Mouse (Mus musculus): ENCODE measurements at regions not wholly inside any gene's neighbourhood (a gene's known extent, or its start where the extent isn't known, plus 50 kb on each side); places are given as distances from the start of the nearest gene placed in this dataset.
"Not testable (repeated sequence)": the region's sequence is repeated elsewhere in the genome, so short reads cannot be mapped to it uniquely, and the experiment has no call there.

DNA sequence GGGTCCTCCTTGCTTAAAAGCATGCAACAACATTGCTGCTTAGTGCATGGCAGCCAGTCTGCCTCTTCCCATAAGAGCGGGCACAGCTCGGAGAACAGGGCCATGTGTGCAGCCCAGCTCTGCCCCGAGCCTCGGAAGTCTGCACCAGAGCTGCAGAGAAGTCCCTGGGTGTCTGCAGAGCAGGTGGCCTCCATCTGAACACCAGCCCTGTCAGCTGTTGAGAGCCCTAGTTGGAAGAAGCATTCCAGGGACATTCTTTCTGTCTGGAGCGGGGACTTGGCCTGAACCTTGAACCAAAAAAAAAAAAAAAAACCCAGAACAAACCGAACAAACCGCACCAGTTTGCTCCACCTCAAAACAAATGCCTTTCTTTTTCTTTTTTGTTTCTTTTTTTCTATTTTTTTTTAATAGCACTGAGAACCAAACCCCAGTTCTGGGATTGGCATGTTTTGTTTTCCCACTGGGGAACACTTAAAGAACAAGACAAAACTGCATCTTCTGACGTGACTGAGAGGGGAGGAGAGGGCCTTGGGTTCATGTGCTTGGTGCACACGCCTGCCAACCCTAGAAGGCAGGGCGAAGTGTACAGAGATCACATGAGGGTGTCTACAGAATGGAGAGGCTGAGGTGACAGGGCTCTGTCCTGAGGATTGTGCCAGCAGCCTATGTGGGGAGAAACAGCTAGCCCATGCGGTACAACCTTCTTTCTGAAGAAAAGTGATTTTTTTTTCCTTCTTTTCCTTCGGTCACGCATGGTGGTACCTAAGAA is 106.8 kb downstream of the Bod1 start:
- H3K4me2 ChIP-seq (ENCODE audit: low read length) = no peak overlapping the region

GRCm38 (mm10) chr11:31563826-31564741 is 107.6 kb downstream of the Bod1 start:
- no peak for ATAC-seq (ENCODE audit: low FRiP score, low TSS enrichment)
- no peak overlapping the region for H3K4me2 ChIP-seq (ENCODE audit: low read length)
- 76% methylated on average over 10 of the region's 10 CpGs for WGBS

More for the DNA sequence above, 106.8 kb downstream of the Bod1 start:
- Histone ChIP-seq H3K9me3 (ENCODE audit: control insufficient read depth, low read length) (0 out of 2 replicates have a peak, but pooled peaks cover 3% of the 10 kb centered on the region), H3K36me3 (ENCODE audit: control insufficient read depth, insufficient read depth, low read length) (no peaks in the 10 kb centered on the region), H3K4me3 (replicated peaks; ENCODE audit: low read depth, low read length) (no peak overlapping the region), H3K9ac (replicated peaks; ENCODE audit: low read length) (no peak overlapping the region), H3K27ac (replicated peaks; ENCODE audit: low read depth, low read length) (no peak overlapping the region), H3K4me1 (ENCODE audit: control insufficient read depth, insufficient read depth, low read length) (no peaks in the 10 kb centered on the region), H3K27me3 (ENCODE audit: control insufficient read depth, insufficient read depth, low read length) (no peaks in the 10 kb centered on the region)
- 81% methylated on average over 13 of the region's 13 CpGs for WGBS
- ATAC-seq (ENCODE audit: low FRiP score, low TSS enrichment) (no peak), DNase-seq (no peak)

GRCm38 (mm10) chr11:31562954-31563353 is 108.7 kb downstream of the Bod1 start:
- peak; percentile 17; the same call in 1 of the 2 replicates for ATAC-seq (ENCODE audit: low FRiP score, low TSS enrichment)
- 76% methylated on average over 3 of the region's 3 CpGs for WGBS
- no peak overlapping the region for H3K27ac ChIP-seq (replicated peaks; ENCODE audit: low read depth, low read length)
- H3K4me3 ChIP-seq (replicated peaks; ENCODE audit: low read depth, low read length) = no peak overlapping the region
- DNase-seq = no peak
- H3K27me3 ChIP-seq (ENCODE audit: control insufficient read depth, insufficient read depth, low read length) = no peaks in the 10 kb centered on the region
- H3K9me3 ChIP-seq (ENCODE audit: control insufficient read depth, low read length) = no peaks in the 10 kb centered on the region
- no peaks in the 10 kb centered on the region for H3K4me1 ChIP-seq (ENCODE audit: control insufficient read depth, insufficient read depth, low read length)
- H3K36me3 ChIP-seq (ENCODE audit: control insufficient read depth, insufficient read depth, low read length) = no peaks in the 10 kb centered on the region
- no peak overlapping the region for H3K4me2 ChIP-seq (ENCODE audit: low read length)
- H3K9ac ChIP-seq (replicated peaks; ENCODE audit: low read length) = no peak overlapping the region

More at GRCm38 (mm10) chr11:31563826-31564741, 107.6 kb downstream of the Bod1 start:
- Histone ChIP-seq H3K9ac (replicated peaks; ENCODE audit: low read length) (no peak overlapping the region), H3K4me3 (replicated peaks; ENCODE audit: low read depth, low read length) (no peak overlapping the region), H3K9me3 (ENCODE audit: control insufficient read depth, low read length) (no peaks in the 10 kb centered on the region), H3K36me3 (ENCODE audit: control insufficient read depth, insufficient read depth, low read length) (no peaks in the 10 kb centered on the region), H3K27ac (replicated peaks; ENCODE audit: low read depth, low read length) (no peak overlapping the region), H3K27me3 (ENCODE audit: control insufficient read depth, insufficient read depth, low read length) (no peaks in the 10 kb centered on the region), H3K4me1 (ENCODE audit: control insufficient read depth, insufficient read depth, low read length) (no peaks in the 10 kb centered on the region)
- DNase-seq = no peak

- H3K27ac ChIP-seq (replicated peaks; ENCODE audit: low read depth, low read length) = no peak overlapping the region
- 87% methylated on average over 10 of the region's 10 CpGs for WGBS
Observed at GRCm38 (mm10) chr11:31560775-31561174, 110.9 kb downstream of the Bod1 start.

DNA sequence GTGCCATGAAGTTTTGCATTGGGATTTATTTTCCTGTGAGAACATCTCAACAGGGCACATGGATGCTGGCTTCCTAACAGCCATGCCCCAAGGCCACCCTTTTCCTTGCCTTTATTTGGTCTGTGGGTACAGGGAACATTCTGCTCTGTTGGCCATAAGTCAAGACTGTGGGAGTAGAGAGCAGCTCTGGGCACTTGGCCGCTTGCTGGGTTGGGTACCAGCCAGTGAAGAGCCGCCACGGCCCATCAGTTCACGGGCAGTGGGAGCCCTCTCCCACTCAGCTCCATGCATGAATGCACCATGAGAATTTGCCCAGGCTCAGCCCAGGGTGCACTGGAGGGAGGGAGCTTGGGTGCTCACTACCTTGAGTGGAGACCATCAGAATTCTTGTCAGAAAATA is 116.6 kb downstream of the Bod1 start:
- H3K27me3 ChIP-seq (ENCODE audit: control insufficient read depth, insufficient read depth, low read length) = no peaks in the 10 kb centered on the region
- no peak overlapping the region for H3K4me3 ChIP-seq (replicated peaks; ENCODE audit: low read depth, low read length)
- no peak for ATAC-seq (ENCODE audit: low FRiP score, low TSS enrichment)
- H3K4me1 ChIP-seq (ENCODE audit: control insufficient read depth, insufficient read depth, low read length) = no peaks in the 10 kb centered on the region
- no peak overlapping the region for H3K27ac ChIP-seq (replicated peaks; ENCODE audit: low read depth, low read length)
- 96% methylated on average over 4 of the region's 4 CpGs for WGBS
- no peaks in the 10 kb centered on the region for H3K9me3 ChIP-seq (ENCODE audit: control insufficient read depth, low read length)
- no peak overlapping the region for H3K4me2 ChIP-seq (ENCODE audit: low read length)
- DNase-seq = no peak
- no peak overlapping the region for H3K9ac ChIP-seq (replicated peaks; ENCODE audit: low read length)
- H3K36me3 ChIP-seq (ENCODE audit: control insufficient read depth, insufficient read depth, low read length) = no peaks in the 10 kb centered on the region

More at GRCm38 (mm10) chr11:31560775-31561174, 110.9 kb downstream of the Bod1 start:
- H3K9me3 ChIP-seq (ENCODE audit: control insufficient read depth, low read length) = no peaks in the 10 kb centered on the region
- no peak overlapping the region for H3K4me2 ChIP-seq (ENCODE audit: low read length)
- DNase-seq (no peak), ATAC-seq (ENCODE audit: low FRiP score, low TSS enrichment) (no peak)
- H3K9ac ChIP-seq (replicated peaks; ENCODE audit: low read length) = no peak overlapping the region
- no peak overlapping the region for H3K4me3 ChIP-seq (replicated peaks; ENCODE audit: low read depth, low read length)
- no peaks in the 10 kb centered on the region for H3K27me3 ChIP-seq (ENCODE audit: control insufficient read depth, insufficient read depth, low read length)
- no peaks in the 10 kb centered on the region for H3K36me3 ChIP-seq (ENCODE audit: control insufficient read depth, insufficient read depth, low read length)
- H3K4me1 ChIP-seq (ENCODE audit: control insufficient read depth, insufficient read depth, low read length) = no peaks in the 10 kb centered on the region

DNA sequence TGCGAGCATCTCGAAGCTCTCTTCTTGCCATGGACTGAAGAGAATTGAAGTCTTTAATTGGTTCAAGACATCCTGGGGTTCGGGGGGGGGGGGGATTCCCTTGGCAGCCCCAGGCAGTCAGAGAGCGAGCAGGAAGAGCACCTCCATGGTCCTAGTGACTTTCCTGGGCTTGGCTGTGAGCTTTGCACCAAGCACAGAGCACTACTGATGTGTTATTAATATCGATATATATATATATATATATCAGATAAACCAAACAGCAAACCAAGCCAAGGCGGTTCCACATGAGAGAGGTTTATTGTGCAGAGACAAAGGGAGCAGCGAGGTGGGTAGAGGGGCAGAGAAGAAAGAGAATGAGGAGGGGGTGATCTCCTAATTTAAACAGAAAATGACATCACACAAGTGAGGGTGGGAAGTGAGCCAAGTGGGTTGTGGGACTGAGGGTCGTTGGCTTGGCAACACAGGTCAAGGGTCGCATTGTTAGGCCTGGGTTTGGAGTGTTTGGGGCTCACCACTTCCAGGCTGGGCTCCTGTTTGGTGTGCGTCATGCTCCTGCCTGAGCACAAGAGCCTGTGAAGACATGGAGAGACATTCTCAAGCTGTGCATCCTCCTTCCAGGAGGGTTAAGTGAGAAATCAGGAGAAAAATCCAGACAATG is 119.9 kb downstream of the Bod1 start:
- H3K27me3 ChIP-seq (ENCODE audit: control insufficient read depth, insufficient read depth, low read length) = no peaks in the 10 kb centered on the region
- H3K4me2 ChIP-seq (ENCODE audit: low read length) = no peak overlapping the region
- WGBS = 42% methylated on average over 10 of the region's 10 CpGs
- no peaks in the 10 kb centered on the region for H3K9me3 ChIP-seq (ENCODE audit: control insufficient read depth, low read length)
- no peak for DNase-seq
- H3K27ac ChIP-seq (replicated peaks; ENCODE audit: low read depth, low read length) = no peak overlapping the region
- ATAC-seq (ENCODE audit: low FRiP score, low TSS enrichment) = no peak
- H3K4me1 ChIP-seq (ENCODE audit: control insufficient read depth, insufficient read depth, low read length) = no peaks in the 10 kb centered on the region
- no peak overlapping the region for H3K9ac ChIP-seq (replicated peaks; ENCODE audit: low read length)
- H3K4me3 ChIP-seq (replicated peaks; ENCODE audit: low read depth, low read length) = no peak overlapping the region
- no peaks in the 10 kb centered on the region for H3K36me3 ChIP-seq (ENCODE audit: control insufficient read depth, insufficient read depth, low read length)

- DNase-seq (no peak), ATAC-seq (ENCODE audit: low FRiP score, low TSS enrichment) (0 out of 2 replicates have a peak, but pooled peaks have one; percentile 17)
- Histone ChIP-seq H3K36me3 (ENCODE audit: control insufficient read depth, insufficient read depth, low read length) (no peaks in the 10 kb centered on the region), H3K4me1 (ENCODE audit: control insufficient read depth, insufficient read depth, low read length) (no peaks in the 10 kb centered on the region), H3K27ac (replicated peaks; ENCODE audit: low read depth, low read length) (no peak overlapping the region), H3K4me3 (replicated peaks; ENCODE audit: low read depth, low read length) (no peak overlapping the region), H3K27me3 (ENCODE audit: control insufficient read depth, insufficient read depth, low read length) (no peaks in the 10 kb centered on the region), H3K4me2 (ENCODE audit: low read length) (no peak overlapping the region), H3K9me3 (ENCODE audit: control insufficient read depth, low read length) (no peaks in the 10 kb centered on the region), H3K9ac (replicated peaks; ENCODE audit: low read length) (no peak overlapping the region)
- 65% methylated on average over 6 of the region's 6 CpGs for WGBS
Observed at GRCm38 (mm10) chr11:31550747-31551613, 120.7 kb downstream of the Bod1 start.

DNA sequence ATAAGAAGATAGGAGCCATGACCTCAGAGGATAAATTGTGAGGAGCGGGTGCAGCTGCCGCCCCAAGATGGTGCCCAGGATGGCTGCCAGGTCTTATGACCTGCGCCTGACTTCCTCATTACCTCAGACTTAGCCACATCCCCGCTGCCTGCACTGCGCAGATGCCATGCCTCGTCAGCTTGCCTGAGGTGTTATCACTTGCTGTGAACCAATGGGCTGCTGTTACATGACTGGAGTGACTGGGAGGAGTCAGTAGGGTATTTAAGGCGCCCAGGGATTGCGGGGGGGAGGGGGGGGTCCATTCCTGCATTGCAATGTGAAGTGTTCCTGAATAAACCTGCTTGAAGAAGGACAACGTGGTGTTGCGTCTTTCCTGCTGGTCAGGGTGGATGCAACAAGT is 126.2 kb downstream of the Bod1 start:
- H3K27me3 ChIP-seq (ENCODE audit: control insufficient read depth, insufficient read depth, low read length); ATAC-seq (ENCODE audit: low FRiP score, low TSS enrichment); DNase-seq; H3K36me3 ChIP-seq (ENCODE audit: control insufficient read depth, insufficient read depth, low read length); H3K9me3 ChIP-seq (ENCODE audit: control insufficient read depth, low read length); H3K9ac ChIP-seq (replicated peaks; ENCODE audit: low read length); H3K27ac ChIP-seq (replicated peaks; ENCODE audit: low read depth, low read length); H3K4me2 ChIP-seq (ENCODE audit: low read length); H3K4me3 ChIP-seq (replicated peaks; ENCODE audit: low read depth, low read length); H3K4me1 ChIP-seq (ENCODE audit: control insufficient read depth, insufficient read depth, low read length): not testable (repeated sequence)
- WGBS = 90% methylated on average over 10 of the region's 10 CpGs

Data from midbrain, embryonic 14.5 days (tissue).